Mouse (Mus musculus) left cerebral cortex, adult 9 months (tissue): ENCODE data around the gene Gadd45g.

ENCODE experiments used
- DNase-seq, 2 experiments: peaks; one replicate each; pipeline ENCODE4 v3.0.0; 2022; ENCODE audit warnings: low spot score in 2 of 2

Gene Gadd45g

GRCm38 (mm10) chr13:51853301-51854243 lies 7.1 kb downstream of the Gadd45g start:
- DNase-seq: no peak

GRCm38 (mm10) chr13:51855584-51855983 lies 9.1 kb downstream of the Gadd45g start:
- DNase-seq: no peak

- DNase-seq: no peak
Observed at GRCm38 (mm10) chr13:51857156-51857555, 10.7 kb downstream of the Gadd45g start.

GRCm38 (mm10) chr13:51858475-51858874 lies 12.0 kb downstream of the Gadd45g start:
- DNase-seq: no peak

GRCm38 (mm10) chr13:51859174-51859573 lies 12.7 kb downstream of the Gadd45g start:
- DNase-seq: no peak

- DNase-seq: no peak
Observed at GRCm38 (mm10) chr13:51859798-51860197, 13.3 kb downstream of the Gadd45g start.

- no peak for DNase-seq
Observed at GRCm38 (mm10) chr13:51862750-51863149, 16.3 kb downstream of the Gadd45g start.

GRCm38 (mm10) chr13:51866151-51866659 lies 19.7 kb downstream of the Gadd45g start:
- no peak for DNase-seq

- no peak for DNase-seq
Observed at GRCm38 (mm10) chr13:51868491-51869128, 22.1 kb downstream of the Gadd45g start.

GRCm38 (mm10) chr13:51869129-51869491 lies 22.6 kb downstream of the Gadd45g start:
- no peak for DNase-seq

GRCm38 (mm10) chr13:51871148-51871547 lies 24.7 kb downstream of the Gadd45g start:
- no peak for DNase-seq

GRCm38 (mm10) chr13:51872252-51872962 lies 25.9 kb downstream of the Gadd45g start:
- DNase-seq: no peak

GRCm38 (mm10) chr13:51872963-51873514 lies 26.6 kb downstream of the Gadd45g start:
- DNase-seq: no peak

GRCm38 (mm10) chr13:51873786-51874185 lies 27.3 kb downstream of the Gadd45g start:
- DNase-seq: no peak

- DNase-seq: no peak
Observed at GRCm38 (mm10) chr13:51876131-51876530, 29.7 kb downstream of the Gadd45g start.

GRCm38 (mm10) chr13:51878806-51879205 lies 32.3 kb downstream of the Gadd45g start:
- DNase-seq: no peak

GRCm38 (mm10) chr13:51879571-51879970 lies 33.1 kb downstream of the Gadd45g start:
- no peak for DNase-seq

GRCm38 (mm10) chr13:51880019-51880418 lies 33.5 kb downstream of the Gadd45g start:
- DNase-seq: no peak

- DNase-seq: peak in 1 of 2 experiments; percentile 26
Observed at GRCm38 (mm10) chr13:51881271-51882128, 35.0 kb downstream of the Gadd45g start.

- no peak for DNase-seq
Observed at GRCm38 (mm10) chr13:51882218-51882617, 35.7 kb downstream of the Gadd45g start.

- no peak for DNase-seq
Observed at GRCm38 (mm10) chr13:51884250-51884649, 37.8 kb downstream of the Gadd45g start.
